9 mouse cellular contexts compared by ENCODE assay signal in the genomic region with DNA sequence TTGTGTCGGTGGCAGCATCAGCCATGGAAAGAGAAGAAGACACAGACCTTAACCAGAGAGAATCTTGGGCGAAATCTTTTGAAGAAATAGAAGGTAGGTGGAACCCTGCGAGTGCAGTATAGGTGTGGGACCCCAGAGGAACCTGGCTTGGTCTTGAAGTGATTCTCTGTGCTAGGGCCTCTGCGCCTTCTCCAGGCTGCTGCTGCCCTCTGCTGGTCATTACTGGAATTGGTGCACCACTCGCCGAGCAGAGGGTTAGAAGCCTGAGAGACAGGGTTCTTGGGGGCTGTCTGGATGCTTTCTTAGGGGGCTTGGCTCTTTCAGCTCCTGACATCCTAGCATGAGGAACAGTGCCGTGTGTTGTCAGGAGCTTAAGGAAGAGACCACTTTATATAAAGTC.
A peak's percentile ranks its signal among the peaks of the same experiment; 100 is the strongest.
DNase-seq lines count a peak whose midpoint lies in the region; ATAC-seq lines count a peak whose summit lies in the region.
"Had no signal": no experiment of that assay in that cellular context is flagged by ENCODE, and none has a peak within 500 bp of the region (broad histone marks: within the 10 kb centered on the region; RNA-seq: fewer than 3 reads in every experiment).

No protein-coding gene starts in this region.

- H3K9ac ChIP-seq in kidney, embryonic 14.5 days (ENCODE audit: low read depth, low read length): no peak overlapping the region
- H3K9ac ChIP-seq in hindbrain, embryonic 13.5 days: no peak overlapping the region
- no peak overlapping the region for H3K9ac ChIP-seq in limb, embryonic 13.5 days
- H3K9ac ChIP-seq: neural tube, embryonic 12.5 days had no signal

- no peak overlapping the region for H3K4me3 ChIP-seq in kidney, embryonic 14.5 days (ENCODE audit: low read length)
- H3K4me3 ChIP-seq in hindbrain, embryonic 13.5 days: no peak overlapping the region
- no peak overlapping the region for H3K4me3 ChIP-seq in limb, embryonic 13.5 days
- H3K4me3 ChIP-seq: neural tube, embryonic 12.5 days had no signal

- no peaks in the 10 kb centered on the region for H3K4me1 ChIP-seq in kidney, embryonic 14.5 days (ENCODE audit: control insufficient read depth, insufficient read depth, low read length)
- H3K4me1 ChIP-seq in hindbrain, embryonic 13.5 days (replicated peaks): no peaks in the 10 kb centered on the region
- peaks cover 2% of the 10 kb centered on the region; the same call in 1 of the 2 replicates for H3K4me1 ChIP-seq in limb, embryonic 13.5 days
- H3K4me1 ChIP-seq: neural tube, embryonic 12.5 days had no signal

- DNase-seq in kidney, adult 18-20 months: peak; percentile 62
- peak; percentile 10 for DNase-seq in adrenal gland, adult 8-10 months
- DNase-seq in embryo, embryonic 9.5 days (ENCODE audit: extremely low spot score): peak; percentile 67
- DNase-seq in naive thymus-derived CD4-positive, alpha-beta T cell, adult 2 months (ENCODE audit: low read depth): peak; percentile 63
- DNase-seq in testis, postnatal 14 days (ENCODE audit: low spot score): peak; percentile 78

- H3K27ac ChIP-seq in kidney, embryonic 14.5 days (ENCODE audit: low read depth, low read length): no peak overlapping the region
- H3K27ac ChIP-seq in hindbrain, embryonic 13.5 days: no peak overlapping the region
- no peak overlapping the region for H3K27ac ChIP-seq in limb, embryonic 13.5 days
- H3K27ac ChIP-seq: neural tube, embryonic 12.5 days had no signal

- H3K9me3 ChIP-seq in kidney, embryonic 14.5 days (ENCODE audit: control insufficient read depth, low read length): no peaks in the 10 kb centered on the region
- H3K9me3 ChIP-seq in hindbrain, embryonic 13.5 days: no peaks in the 10 kb centered on the region; the same call in 1 of the 2 replicates
- peaks cover 3% of the 10 kb centered on the region; the same call in 1 of the 2 replicates for H3K9me3 ChIP-seq in limb, embryonic 13.5 days

- no peaks in the 10 kb centered on the region for H3K27me3 ChIP-seq in kidney, embryonic 14.5 days (ENCODE audit: control insufficient read depth, insufficient read depth, low read length)
- peaks cover 13% of the 10 kb centered on the region for H3K27me3 ChIP-seq in hindbrain, embryonic 13.5 days
- peaks cover 22% of the 10 kb centered on the region for H3K27me3 ChIP-seq in limb, embryonic 13.5 days
- H3K27me3 ChIP-seq: neural tube, embryonic 12.5 days had no signal

- no peaks in the 10 kb centered on the region for H3K36me3 ChIP-seq in kidney, embryonic 14.5 days (ENCODE audit: control insufficient read depth, insufficient read depth, low read length)
- H3K36me3 ChIP-seq in hindbrain, embryonic 13.5 days: no peaks in the 10 kb centered on the region
- no peaks in the 10 kb centered on the region for H3K36me3 ChIP-seq in limb, embryonic 13.5 days
- H3K36me3 ChIP-seq: neural tube, embryonic 12.5 days had no signal

- no peak for ATAC-seq in kidney, embryonic 14.5 days (ENCODE audit: low FRiP score, low TSS enrichment)
- ATAC-seq in hindbrain, embryonic 13.5 days (ENCODE audit: low FRiP score): peak; percentile 47; the same call in 1 of the 2 replicates
- peak; percentile 44; the same call in 1 of the 2 replicates for ATAC-seq in limb, embryonic 13.5 days (ENCODE audit: low FRiP score, low read depth)

- H3K4me2 ChIP-seq in kidney, embryonic 14.5 days (replicated peaks; ENCODE audit: low read depth, low read length): no peak overlapping the region
- H3K4me2 ChIP-seq in hindbrain, embryonic 13.5 days: no peak overlapping the region
- H3K4me2 ChIP-seq in limb, embryonic 13.5 days (replicated peaks): no peak overlapping the region
- H3K4me2 ChIP-seq: neural tube, embryonic 12.5 days had no signal

- WGBS in kidney, embryonic 14.5 days: 26% methylated on average over 7 of the region's 7 CpGs
- 27% methylated on average over 7 of the region's 7 CpGs for WGBS in hindbrain, embryonic 13.5 days
- WGBS in limb, embryonic 13.5 days: 26% methylated on average over 7 of the region's 7 CpGs

Comparison
In these comparisons a context has a peak if more than half of its experiments do, and no peak if none do; other contexts are left out.
1. DNase-seq: peak in every context shown above with its lines; median percentile 78 in testis, postnatal 14 days; 67 in embryo, embryonic 9.5 days; 63 in naive thymus-derived CD4-positive, alpha-beta T cell, adult 2 months; 62 in kidney, adult 18-20 months; 10 in adrenal gland, adult 8-10 months.